Mouse (Mus musculus) spleen, adult 18-20 months (tissue): ENCODE data around the gene Emg1.
A peak's percentile ranks its signal among the peaks of the same experiment; 100 is the strongest.

Experiments used
- DNase-seq, 2 experiments: peaks; one replicate each; pipeline ENCODE4 v3.0.0; 2022; ENCODE audit warnings: mixed read lengths in 2 of 2

Gene Emg1

GRCm38 (mm10) chr6:124740888-124741761 is 29.1 kb upstream of the Emg1 start, which contains the start of gene Grcc10:
TSS of gene Grcc10 (minus strand) at chr6:124741374.
- peak; percentile 79 to 82 for DNase-seq

DNA sequence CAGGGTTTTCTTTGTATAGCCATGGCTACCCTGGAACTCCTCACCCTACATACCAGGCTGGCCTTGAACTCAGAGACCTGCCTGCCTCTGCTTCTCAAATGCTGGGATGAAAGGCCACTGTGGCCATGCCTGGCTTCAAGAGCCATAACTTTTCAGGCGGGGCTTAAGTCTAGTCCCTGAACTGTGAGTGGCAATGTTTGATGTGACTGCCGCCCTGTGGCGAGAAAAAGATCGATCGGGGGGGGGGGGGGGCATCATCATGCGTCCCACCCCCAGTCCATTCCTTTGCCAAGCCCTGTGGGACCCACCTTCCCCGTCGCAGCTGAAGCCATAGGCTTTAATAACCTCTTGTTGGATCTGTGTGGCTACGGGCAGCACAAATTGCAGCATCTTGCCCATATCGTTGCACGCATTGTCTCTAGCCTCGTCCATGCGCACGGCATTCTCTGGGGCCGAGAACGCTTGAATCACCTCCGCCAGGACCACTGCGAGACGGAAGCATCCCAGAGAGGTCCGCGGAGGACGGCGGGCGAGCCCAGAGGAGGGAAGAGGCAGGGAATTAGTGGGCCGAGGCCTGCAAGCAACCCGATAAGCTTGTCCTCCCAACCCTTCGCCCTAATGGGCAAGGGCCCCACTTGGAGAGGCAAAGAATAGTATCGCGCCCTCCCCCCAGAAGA is 28.4 kb upstream of the Emg1 start:
- peak in 1 of 2 experiments; percentile 68 for DNase-seq

GRCm38 (mm10) chr6:124739231-124739796 is 27.3 kb upstream of the Emg1 start:
- no peak for DNase-seq

DNA sequence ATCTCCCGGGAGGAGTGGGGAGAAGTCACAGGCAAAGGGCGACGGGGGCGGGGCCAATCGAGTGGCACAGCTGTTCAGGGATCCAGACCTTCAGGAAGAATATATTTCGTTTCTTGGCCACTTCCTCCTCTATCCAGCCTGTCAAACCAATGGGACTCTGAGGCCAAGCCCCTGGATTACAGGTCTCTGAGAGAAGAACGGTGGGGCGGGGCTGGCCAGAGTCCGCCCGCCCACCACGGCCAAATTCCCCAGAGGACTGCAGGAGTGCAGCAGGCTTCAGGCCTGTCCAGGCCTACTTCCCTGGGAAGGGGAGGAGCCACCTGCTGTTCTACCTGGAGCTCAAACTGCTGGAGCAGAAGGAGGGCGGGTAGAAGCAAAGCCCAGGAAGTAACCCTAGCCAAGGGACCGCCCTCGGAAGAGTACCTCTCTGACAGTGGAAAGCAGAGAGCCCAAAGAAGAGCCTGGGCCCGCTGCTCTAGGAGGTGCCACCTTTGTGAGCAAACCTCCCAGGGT is 26.6 kb upstream of the Emg1 start, which contains the start of gene Ptpn6:
Ptpn6 (minus strand) TSS at position 204 of the 513 bp plus-strand sequence.
- peak in 1 of 2 experiments; percentile 47 for DNase-seq

DNA sequence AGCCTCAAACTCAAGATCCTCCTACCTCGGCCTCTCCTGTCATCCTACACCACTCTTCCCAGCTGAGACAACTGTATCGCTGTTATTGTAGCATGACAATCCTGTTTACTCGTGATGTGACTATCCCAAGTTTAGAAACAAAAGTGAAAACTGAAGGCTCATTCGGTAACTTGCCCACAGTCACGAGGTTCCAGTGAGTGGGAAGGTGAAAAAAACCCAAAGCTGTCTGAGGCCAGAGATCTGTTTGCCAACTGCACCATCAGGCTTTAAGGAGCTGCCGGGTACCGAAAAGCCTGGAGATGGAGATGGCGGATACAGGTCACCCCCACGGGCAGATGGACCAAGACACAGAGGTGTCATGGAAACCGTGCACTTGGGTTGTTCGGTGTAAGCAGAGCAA is 25.1 kb upstream of the Emg1 start:
- no peak for DNase-seq

DNA sequence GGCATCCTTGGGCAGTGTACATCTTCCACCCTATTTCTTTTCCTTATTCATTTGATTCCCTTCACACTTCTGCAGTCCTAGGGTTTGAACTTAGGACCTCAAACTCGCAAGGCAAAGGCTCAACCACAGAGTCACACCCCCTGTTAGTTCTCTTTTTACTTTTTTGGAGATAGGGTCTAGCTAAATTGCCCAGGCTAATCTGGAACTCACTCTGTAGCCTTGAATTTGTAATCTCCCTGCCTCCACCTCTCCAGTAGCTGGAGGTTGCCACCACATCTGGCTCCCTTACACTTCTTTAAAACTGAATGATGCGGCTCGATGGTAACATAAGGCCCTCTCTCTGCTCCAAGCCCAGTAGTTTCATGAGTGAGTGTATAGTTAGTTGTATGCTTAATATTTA is 22.4 kb upstream of the Emg1 start:
- DNase-seq, result no peak

GRCm38 (mm10) chr6:124732476-124733370 is 20.7 kb upstream of the Emg1 start:
- DNase-seq, result peak; percentile 85 to 91

- DNase-seq, result no peak
Observed at GRCm38 (mm10) chr6:124731038-124731437, 19.1 kb upstream of the Emg1 start.

GRCm38 (mm10) chr6:124729850-124730705 is 18.1 kb upstream of the Emg1 start:
- DNase-seq, result peak; percentile 65 to 69

- no peak for DNase-seq
Observed at GRCm38 (mm10) chr6:124728621-124729020, 16.6 kb upstream of the Emg1 start.

DNA sequence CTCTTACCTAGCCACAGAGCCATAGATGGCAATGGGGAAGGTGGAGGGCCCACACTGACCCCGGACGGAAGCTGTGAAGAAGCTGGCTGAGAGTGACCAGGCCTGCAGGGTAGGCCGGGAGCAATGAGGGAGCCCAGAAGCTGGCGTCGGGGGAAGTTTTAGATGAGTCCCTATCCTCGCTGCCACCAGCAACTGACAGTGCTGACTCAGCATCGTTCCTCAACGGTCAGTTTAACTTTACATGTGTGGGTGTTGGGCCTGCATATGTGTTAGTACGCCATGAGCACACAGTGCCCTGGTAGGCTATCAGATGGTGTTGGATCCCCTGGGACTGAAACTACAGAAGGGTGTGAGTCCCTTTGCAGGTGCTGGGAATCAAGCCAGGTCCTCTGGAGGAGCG is 12.5 kb upstream of the Emg1 start:
- DNase-seq, result no peak

DNA sequence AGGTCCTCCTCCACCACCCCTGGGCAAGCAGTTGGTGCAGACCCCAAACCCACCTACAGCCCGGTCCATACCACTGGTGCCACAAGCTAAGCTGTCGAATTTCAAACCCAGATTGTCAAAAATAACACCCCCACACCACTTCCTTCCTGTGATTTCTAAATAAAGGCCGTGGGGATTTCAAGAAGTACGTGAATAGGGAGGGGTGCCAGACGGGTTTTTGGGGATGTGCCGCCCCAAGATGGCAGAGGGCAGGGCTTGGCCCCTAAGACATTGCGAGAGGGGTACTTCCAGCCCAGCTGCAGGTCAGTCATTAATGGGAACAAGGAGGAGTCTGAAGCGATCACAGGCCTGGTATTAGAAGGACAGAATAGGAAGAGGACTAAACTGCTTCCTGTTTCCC is 11.6 kb upstream of the Emg1 start:
- DNase-seq, result peak; percentile 55 to 56

GRCm38 (mm10) chr6:124722876-124723473 is 11.0 kb upstream of the Emg1 start:
- no peak for DNase-seq

GRCm38 (mm10) chr6:124720904-124721303 is 8.9 kb upstream of the Emg1 start:
- peak; percentile 47 to 59 for DNase-seq

DNA sequence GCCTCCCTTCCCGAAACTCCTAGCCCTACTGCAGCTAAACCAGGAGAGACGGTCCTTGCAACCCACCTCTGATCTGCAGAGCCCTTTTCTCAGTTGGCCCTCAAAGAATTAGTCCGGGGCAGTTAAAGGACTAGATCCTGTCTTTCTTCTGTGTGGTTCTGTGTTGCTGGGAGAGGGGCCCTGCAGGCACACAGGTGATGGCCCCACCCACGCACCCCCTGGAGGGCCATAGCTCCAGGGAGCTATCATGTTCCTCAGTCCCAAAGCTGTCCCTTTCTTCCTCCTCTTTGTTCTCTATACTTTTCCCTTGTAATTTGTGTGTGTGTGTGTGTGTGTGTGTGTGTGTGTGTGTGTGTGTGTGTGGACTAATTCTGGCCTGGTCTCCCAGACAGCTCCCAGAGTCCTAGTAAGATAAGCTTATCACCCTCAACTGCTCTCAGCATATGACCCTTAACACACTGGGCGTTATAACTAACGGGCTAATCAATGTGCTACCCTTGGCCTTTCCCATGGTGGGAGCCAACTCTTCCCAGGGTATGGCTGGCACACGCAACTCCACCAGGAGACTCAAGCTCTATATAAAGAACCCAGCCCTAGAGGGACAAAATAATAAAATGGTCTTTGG is 7.5 kb upstream of the Emg1 start:
- no peak for DNase-seq

GRCm38 (mm10) chr6:124718703-124719102 is 6.7 kb upstream of the Emg1 start:
- no peak for DNase-seq

- DNase-seq, result no peak
Observed at GRCm38 (mm10) chr6:124717968-124718367, 6.0 kb upstream of the Emg1 start.

GRCm38 (mm10) chr6:124716864-124717490 is 5.0 kb upstream of the Emg1 start:
- DNase-seq, result peak; percentile 57 to 70

- no peak for DNase-seq
Observed at GRCm38 (mm10) chr6:124712918-124713317, 940 bp upstream of the Emg1 start.
